Mouse (Mus musculus): Measurements from ENCODE around the gene Mex3a.

DNA sequence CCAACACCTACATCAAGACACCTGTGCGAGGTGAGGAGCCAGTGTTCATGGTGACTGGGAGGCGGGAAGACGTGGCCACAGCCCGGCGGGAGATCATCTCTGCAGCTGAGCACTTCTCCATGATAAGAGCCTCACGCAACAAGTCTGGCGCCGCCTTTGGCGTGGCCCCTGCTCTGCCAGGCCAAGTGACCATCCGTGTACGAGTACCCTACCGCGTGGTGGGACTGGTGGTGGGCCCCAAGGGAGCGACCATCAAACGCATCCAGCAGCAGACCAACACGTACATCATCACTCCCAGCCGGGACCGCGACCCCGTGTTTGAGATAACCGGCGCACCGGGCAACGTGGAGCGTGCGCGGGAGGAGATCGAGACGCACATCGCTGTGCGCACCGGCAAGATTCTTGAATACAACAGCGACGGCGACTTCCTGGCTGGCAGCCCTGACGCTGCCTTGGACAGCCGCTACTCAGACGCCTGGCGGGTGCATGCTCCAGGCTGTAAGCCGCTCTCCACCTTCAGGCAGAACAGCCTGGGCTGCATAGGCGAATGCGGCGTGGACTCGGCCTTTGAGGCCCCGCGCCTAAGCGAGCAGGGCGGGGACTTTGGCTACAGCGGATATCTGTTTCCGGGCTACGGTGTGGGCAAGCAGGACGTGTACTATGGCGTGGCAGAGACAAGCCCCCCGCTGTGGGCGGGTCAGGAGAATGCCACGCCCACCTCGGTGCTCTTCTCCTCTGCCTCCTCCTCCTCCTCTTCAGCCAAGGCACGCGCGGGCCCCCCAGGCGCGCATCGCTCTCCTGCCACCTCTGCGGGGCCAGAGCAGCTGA lies 4.1 kb downstream of the Mex3a start:
- peak; percentile 90 for TF ChIP-seq POLR2A (IDR thresholded peaks at IDR 0.05; ENCODE audit: borderline replicate concordance, extremely low read depth, low read depth, low read length)
- TF ChIP-seq CTCF (IDR thresholded peaks at IDR 0.05; ENCODE audit: insufficient read depth, low read length): no peak

Measured in lung, adult 2 months (tissue).